Mouse (Mus musculus): ENCODE results near the gene Gal3st1. TPM values are rescaled to one million over a fixed set of nuclear protein-coding genes. Genes with fewer than 3 reads are reported as not detected.
"Not testable (repeated sequence)": the region's sequence is repeated elsewhere in the genome, so short reads cannot be mapped to it uniquely, and the experiment has no call there.

Gene Gal3st1
- polyA plus RNA-seq, 1 experiment from 2014 or later = 4.0 TPM

GRCm38 (mm10) chr11:4012616-4013015 is 29.2 kb downstream of the Gal3st1 start:
- H3K9me3 ChIP-seq = peaks cover 11% of the 10 kb centered on the region; the same call in 1 of the 2 replicates
- WGBS = 88% methylated on average over 1 of the region's 1 CpGs
- no peaks in the 10 kb centered on the region for H3K27me3 ChIP-seq
- no peaks in the 10 kb centered on the region for H3K36me3 ChIP-seq
- no peak overlapping the region for H3K4me3 ChIP-seq
- no peak for ATAC-seq (ENCODE audit: low read depth)
- H3K27ac ChIP-seq (replicated peaks) = no peak overlapping the region
- H3K4me2 ChIP-seq = no peak overlapping the region
- no peaks in the 10 kb centered on the region for H3K4me1 ChIP-seq (replicated peaks)
- H3K9ac ChIP-seq = no peak overlapping the region

- 86% methylated on average over 14 of the region's 14 CpGs for WGBS
- peaks cover 11% of the 10 kb centered on the region; the same call in 1 of the 2 replicates for H3K9me3 ChIP-seq
Measured at GRCm38 (mm10) chr11:4015796-4016195, 32.4 kb downstream of the Gal3st1 start.

GRCm38 (mm10) chr11:4022111-4022510 is 38.7 kb downstream of the Gal3st1 start:
- H3K9ac ChIP-seq; H3K4me2 ChIP-seq; H3K9me3 ChIP-seq; H3K27me3 ChIP-seq; H3K27ac ChIP-seq (replicated peaks); H3K4me1 ChIP-seq (replicated peaks); H3K4me3 ChIP-seq; H3K36me3 ChIP-seq; ATAC-seq (ENCODE audit: low read depth): not testable (repeated sequence)
- WGBS = 89% methylated on average over 13 of the region's 13 CpGs

More at GRCm38 (mm10) chr11:4015796-4016195, 32.4 kb downstream of the Gal3st1 start:
- H3K4me2 ChIP-seq; H3K36me3 ChIP-seq; H3K9ac ChIP-seq; H3K4me3 ChIP-seq; H3K27me3 ChIP-seq; ATAC-seq (ENCODE audit: low read depth); H3K27ac ChIP-seq (replicated peaks); H3K4me1 ChIP-seq (replicated peaks): not testable (repeated sequence)

GRCm38 (mm10) chr11:4023321-4023720 is 39.9 kb downstream of the Gal3st1 start:
- Histone ChIP-seq H3K27ac (replicated peaks) (no peak overlapping the region), H3K9ac (no peak overlapping the region), H3K4me1 (replicated peaks) (no peaks in the 10 kb centered on the region), H3K36me3 (no peaks in the 10 kb centered on the region), H3K9me3 (no peaks in the 10 kb centered on the region), H3K4me3 (no peak overlapping the region), H3K4me2 (no peak overlapping the region), H3K27me3 (no peaks in the 10 kb centered on the region)
- WGBS = 74% methylated on average over 2 of the region's 2 CpGs
- ATAC-seq (ENCODE audit: low read depth) = no peak

- H3K9me3 ChIP-seq = no peaks in the 10 kb centered on the region
- no peaks in the 10 kb centered on the region for H3K4me1 ChIP-seq (replicated peaks)
- WGBS = 74% methylated on average over 8 of the region's 8 CpGs
- H3K36me3 ChIP-seq = no peaks in the 10 kb centered on the region
- no peak overlapping the region for H3K4me3 ChIP-seq
- H3K27ac ChIP-seq (replicated peaks) = no peak overlapping the region
- ATAC-seq (ENCODE audit: low read depth) = no peak
- H3K27me3 ChIP-seq = no peaks in the 10 kb centered on the region; the same call in 1 of the 2 replicates
- no peak overlapping the region for H3K9ac ChIP-seq
- no peak overlapping the region for H3K4me2 ChIP-seq
Measured at GRCm38 (mm10) chr11:4027066-4027465, 43.6 kb downstream of the Gal3st1 start.

- Histone ChIP-seq H3K4me3 (no peak overlapping the region), H3K9me3 (no peaks in the 10 kb centered on the region), H3K36me3 (no peaks in the 10 kb centered on the region), H3K9ac (no peak overlapping the region), H3K4me2 (no peak overlapping the region), H3K27me3 (no peaks in the 10 kb centered on the region; the same call in 1 of the 2 replicates), H3K27ac (replicated peaks) (no peak overlapping the region), H3K4me1 (replicated peaks) (no peaks in the 10 kb centered on the region)
- WGBS = 81% methylated on average over 9 of the region's 9 CpGs
- no peak for ATAC-seq (ENCODE audit: low read depth)
Measured at GRCm38 (mm10) chr11:4027561-4028334, 44.3 kb downstream of the Gal3st1 start.

- Histone ChIP-seq H3K4me2 (no peak overlapping the region), H3K27ac (replicated peaks) (no peak overlapping the region), H3K36me3 (no peaks in the 10 kb centered on the region), H3K9ac (no peak overlapping the region), H3K4me3 (no peak overlapping the region), H3K9me3 (no peaks in the 10 kb centered on the region), H3K27me3 (no peaks in the 10 kb centered on the region; the same call in 1 of the 2 replicates), H3K4me1 (replicated peaks) (no peaks in the 10 kb centered on the region)
- no peak for ATAC-seq (ENCODE audit: low read depth)
- 71% methylated on average over 4 of the region's 4 CpGs for WGBS
Measured at GRCm38 (mm10) chr11:4029343-4029742, 45.9 kb downstream of the Gal3st1 start.

- no peaks in the 10 kb centered on the region for H3K9me3 ChIP-seq
- H3K4me1 ChIP-seq (replicated peaks) = no peaks in the 10 kb centered on the region
- no peak for ATAC-seq (ENCODE audit: low read depth)
- H3K9ac ChIP-seq = no peak within 1 kb of the TSS
- no peak within 1 kb of the TSS for H3K27ac ChIP-seq (replicated peaks)
- H3K4me2 ChIP-seq = no peak within 1 kb of the TSS
- H3K4me3 ChIP-seq = no peak within 1 kb of the TSS
- H3K27me3 ChIP-seq = no peaks in the 10 kb centered on the region; the same call in 1 of the 2 replicates
- WGBS = 42% methylated on average over 16 of the region's 16 CpGs
- no peaks in the 10 kb centered on the region for H3K36me3 ChIP-seq
Measured at GRCm38 (mm10) chr11:4031126-4031941, 47.9 kb downstream of the Gal3st1 start, which contains the start of gene Sec14l4. Gene Sec14l4 (plus strand): TSS chr11:4031462.

GRCm38 (mm10) chr11:4031961-4032360 is 48.5 kb downstream of the Gal3st1 start:
- Histone ChIP-seq H3K27me3 (no peaks in the 10 kb centered on the region; the same call in 1 of the 2 replicates), H3K4me3 (no peak overlapping the region), H3K4me1 (replicated peaks) (no peaks in the 10 kb centered on the region), H3K4me2 (no peak overlapping the region), H3K27ac (replicated peaks) (no peak overlapping the region), H3K36me3 (no peaks in the 10 kb centered on the region), H3K9me3 (no peaks in the 10 kb centered on the region), H3K9ac (no peak overlapping the region)
- WGBS = 44% methylated on average over 12 of the region's 12 CpGs
- no peak for ATAC-seq (ENCODE audit: low read depth)

- 73% methylated on average over 7 of the region's 7 CpGs for WGBS
- H3K9me3 ChIP-seq = no peaks in the 10 kb centered on the region
- no peak overlapping the region for H3K9ac ChIP-seq
- H3K4me3 ChIP-seq = no peak overlapping the region
- no peaks in the 10 kb centered on the region for H3K4me1 ChIP-seq (replicated peaks)
- no peak overlapping the region for H3K4me2 ChIP-seq
- ATAC-seq (ENCODE audit: low read depth) = no peak
- H3K27ac ChIP-seq (replicated peaks) = no peak overlapping the region
- H3K27me3 ChIP-seq = no peaks in the 10 kb centered on the region; the same call in 1 of the 2 replicates
- H3K36me3 ChIP-seq = no peaks in the 10 kb centered on the region
Measured at GRCm38 (mm10) chr11:4033471-4033870, 50.0 kb downstream of the Gal3st1 start.

GRCm38 (mm10) chr11:4034169-4034568 is 50.7 kb downstream of the Gal3st1 start:
- Histone ChIP-seq H3K4me1 (replicated peaks) (no peaks in the 10 kb centered on the region), H3K27ac (replicated peaks) (no peak overlapping the region), H3K27me3 (no peaks in the 10 kb centered on the region; the same call in 1 of the 2 replicates), H3K4me3 (no peak overlapping the region), H3K36me3 (no peaks in the 10 kb centered on the region), H3K4me2 (no peak overlapping the region), H3K9me3 (no peaks in the 10 kb centered on the region), H3K9ac (no peak overlapping the region)
- WGBS = 94% methylated on average over 4 of the region's 4 CpGs
- ATAC-seq (ENCODE audit: low read depth) = no peak

Measured in neural tube, embryonic 13.5 days (tissue).